Mouse (Mus musculus): ENCODE measurements around the gene Dcaf4. TPM values are rescaled to one million over a fixed set of nuclear protein-coding genes. Genes with fewer than 3 reads are reported as not detected.

The Dcaf4 gene
- polyA plus RNA-seq, 1 experiment from 2014 or later: 27.6 TPM

GRCm38 (mm10) chr12:83572717-83573116, 52.5 kb downstream of the Dcaf4 start:
- WGBS: 80% methylated on average over 5 of the region's 5 CpGs
- H3K27me3 ChIP-seq (ENCODE audit: insufficient read depth, poor library complexity, severe bottlenecking): no peaks in the 10 kb centered on the region
- peaks cover 71% of the 10 kb centered on the region for H3K36me3 ChIP-seq

GRCm38 (mm10) chr12:83577445-83577844, 57.2 kb downstream of the Dcaf4 start:
- Histone ChIP-seq H3K36me3 (peaks cover 37% of the 10 kb centered on the region), H3K9me3 (no peaks in the 10 kb centered on the region), H3K4me3 (no peak overlapping the region), H3K27me3 (ENCODE audit: insufficient read depth, poor library complexity, severe bottlenecking) (no peaks in the 10 kb centered on the region), H3K4me1 (peaks cover 23% of the 10 kb centered on the region), H3K27ac (no peak overlapping the region)
- WGBS: 91% methylated on average over 5 of the region's 5 CpGs
- no peak for DNase-seq (ENCODE audit: low spot score)

More at GRCm38 (mm10) chr12:83572717-83573116, 52.5 kb downstream of the Dcaf4 start:
- Histone ChIP-seq H3K9me3 (no peaks in the 10 kb centered on the region), H3K4me1 (no peaks in the 10 kb centered on the region), H3K4me3 (no peak overlapping the region), H3K27ac (no peak overlapping the region)
- no peak for DNase-seq (ENCODE audit: low spot score)

- Histone ChIP-seq H3K4me3 (no peak overlapping the region), H3K4me1 (peaks cover 23% of the 10 kb centered on the region), H3K9me3 (no peaks in the 10 kb centered on the region), H3K27me3 (ENCODE audit: insufficient read depth, poor library complexity, severe bottlenecking) (no peaks in the 10 kb centered on the region), H3K27ac (no peak overlapping the region), H3K36me3 (peaks cover 35% of the 10 kb centered on the region)
- WGBS: 77% methylated on average over 2 of the region's 2 CpGs
- DNase-seq (ENCODE audit: low spot score): no peak
Measured at GRCm38 (mm10) chr12:83578356-83578755, 58.1 kb downstream of the Dcaf4 start.

- H3K4me1 ChIP-seq: peaks cover 23% of the 10 kb centered on the region
- no peaks in the 10 kb centered on the region for H3K9me3 ChIP-seq
- H3K36me3 ChIP-seq: peaks cover 32% of the 10 kb centered on the region
- peak overlapping the region; percentile 69 for H3K27ac ChIP-seq
- H3K4me3 ChIP-seq: no peak overlapping the region
- DNase-seq (ENCODE audit: low spot score): peak; percentile 92
- no peaks in the 10 kb centered on the region for H3K27me3 ChIP-seq (ENCODE audit: insufficient read depth, poor library complexity, severe bottlenecking)
- WGBS: 11% methylated on average over 3 of the region's 3 CpGs
Measured at GRCm38 (mm10) chr12:83578896-83579569, 58.8 kb downstream of the Dcaf4 start.

- Histone ChIP-seq H3K4me1 (peaks cover 23% of the 10 kb centered on the region), H3K27me3 (ENCODE audit: insufficient read depth, poor library complexity, severe bottlenecking) (no peaks in the 10 kb centered on the region), H3K4me3 (no peak overlapping the region), H3K9me3 (no peaks in the 10 kb centered on the region), H3K36me3 (peaks cover 29% of the 10 kb centered on the region), H3K27ac (no peak overlapping the region)
- DNase-seq (ENCODE audit: low spot score): no peak
- WGBS: 87% methylated on average over 3 of the region's 3 CpGs
Measured at GRCm38 (mm10) chr12:83580283-83580682, 60.0 kb downstream of the Dcaf4 start.

GRCm38 (mm10) chr12:83582106-83582505, 61.8 kb downstream of the Dcaf4 start:
- Histone ChIP-seq H3K36me3 (peaks cover 28% of the 10 kb centered on the region), H3K4me3 (no peak overlapping the region), H3K9me3 (no peaks in the 10 kb centered on the region), H3K27me3 (ENCODE audit: insufficient read depth, poor library complexity, severe bottlenecking) (no peaks in the 10 kb centered on the region), H3K4me1 (peaks cover 23% of the 10 kb centered on the region), H3K27ac (no peak overlapping the region)
- no peak for DNase-seq (ENCODE audit: low spot score)
- WGBS: 77% methylated on average over 4 of the region's 4 CpGs

- H3K9me3 ChIP-seq: no peaks in the 10 kb centered on the region
- H3K27me3 ChIP-seq (ENCODE audit: insufficient read depth, poor library complexity, severe bottlenecking): no peaks in the 10 kb centered on the region
- DNase-seq (ENCODE audit: low spot score): no peak
- H3K4me1 ChIP-seq: peaks cover 23% of the 10 kb centered on the region
- WGBS: 83% methylated on average over 4 of the region's 4 CpGs
- no peak overlapping the region for H3K4me3 ChIP-seq
- H3K36me3 ChIP-seq: peaks cover 33% of the 10 kb centered on the region
- no peak overlapping the region for H3K27ac ChIP-seq
Measured at GRCm38 (mm10) chr12:83582747-83583146, 62.5 kb downstream of the Dcaf4 start.

- Histone ChIP-seq H3K27ac (no peak overlapping the region), H3K27me3 (ENCODE audit: insufficient read depth, poor library complexity, severe bottlenecking) (no peaks in the 10 kb centered on the region), H3K36me3 (peaks cover 69% of the 10 kb centered on the region), H3K4me3 (no peak overlapping the region), H3K9me3 (no peaks in the 10 kb centered on the region), H3K4me1 (no peaks in the 10 kb centered on the region)
- WGBS: 93% methylated on average over 5 of the region's 5 CpGs
- no peak for DNase-seq (ENCODE audit: low spot score)
Measured at GRCm38 (mm10) chr12:83586628-83587027, 66.4 kb downstream of the Dcaf4 start.

Other genes with a start within 250 kb of the Dcaf4 start
- 29.4 and 37.5 TPM in 2 replicates for gene Dpf3, start 32.8 kb upstream of the Dcaf4 start, polyA plus RNA-seq (2016; fragmentation: Nextera tagmentation; extraction: Ambion mirVana)
- gene Zfyve1, start 76.8 kb downstream of the Dcaf4 start, polyA plus RNA-seq (2016; fragmentation: Nextera tagmentation; extraction: Ambion mirVana): 17.8 and 18.7 TPM in 2 replicates
- 193 and 223 TPM in 2 replicates for gene Rbm25, start 110.8 kb downstream of the Dcaf4 start, polyA plus RNA-seq (2016; fragmentation: Nextera tagmentation; extraction: Ambion mirVana)
- 52.9 and 60.4 TPM in 2 replicates for gene Psen1, start 167.7 kb downstream of the Dcaf4 start, polyA plus RNA-seq (2016; fragmentation: Nextera tagmentation; extraction: Ambion mirVana)
- gene Papln, start 243.2 kb downstream of the Dcaf4 start, polyA plus RNA-seq (2016; fragmentation: Nextera tagmentation; extraction: Ambion mirVana): 0.15 and 0.38 TPM in 2 replicates